Mouse (Mus musculus) CH12.LX (cell line): ENCODE measurements around the gene Hnrnpll. TPM values are rescaled to one million over a fixed set of nuclear protein-coding genes. Genes with fewer than 3 reads are reported as not detected.
A peak's percentile ranks its signal among the peaks of the same experiment; 100 is the strongest.
"Not testable (repeated sequence)": the region's sequence is repeated elsewhere in the genome, so short reads cannot be mapped to it uniquely, and the experiment has no call there.

Experiments used
- DNase-seq: peaks from one replicate; pipeline ENCODE4 v3.0.0-alpha.2; 2013; ENCODE audit errors: extremely low read depth
- H3K27ac ChIP-seq: 2 replicates; pipeline ENCODE4 v1.5.1; 2012; ENCODE audit warnings: low read depth, mild to moderate bottlenecking, control low read depth, moderate library complexity; ENCODE audit not compliant: insufficient read depth
- H3K27me3 ChIP-seq: replicated peaks from 2 replicates; pipeline ENCODE3; 2012; ENCODE audit warnings: inconsistent platforms
- H3K36me3 ChIP-seq, 2 experiments: replicated peaks in 1 of 2; 2 replicates each; pipeline versions ENCODE3 to v1.6.1; 2012; ENCODE audit warnings: inconsistent platforms in 1 of 2, low read length in 1 of 2, mild to moderate bottlenecking in 1 of 2, mixed read lengths in 1 of 2, moderate library complexity in 1 of 2; ENCODE audit not compliant: control insufficient read depth in 1 of 2, insufficient read depth in 1 of 2
- H3K4me1 ChIP-seq, 2 experiments: 2 replicates each; pipeline ENCODE4 v1.6.1; 2012; ENCODE audit warnings: inconsistent platforms in 1 of 2, moderate library complexity in 1 of 2; ENCODE audit not compliant: insufficient read depth in 2 of 2, control insufficient read depth in 1 of 2
- H3K4me2 ChIP-seq: 2 replicates; pipeline ENCODE4 v1.6.1; 2012; ENCODE audit warnings: low read depth, mild to moderate bottlenecking, control low read depth; ENCODE audit not compliant: poor library complexity, insufficient read depth, severe bottlenecking
- H3K4me3 ChIP-seq, 3 experiments: fragments of 150-350 bp in 1 of 3; sonication (generic) in 1 of 3; replicated peaks in 1 of 3; 2 replicates each; pipeline versions ENCODE3 to v1.5.1; 2011 to 2012; ENCODE audit warnings: low read depth in 2 of 3, low read length in 2 of 3, mild to moderate bottlenecking in 2 of 3, moderate library complexity in 2 of 3, control low read depth in 1 of 3, improper control_type of control experiment in 1 of 3, inconsistent platforms in 1 of 3, mixed read lengths in 1 of 3; ENCODE audit not compliant: poor library complexity in 1 of 3
- H3K79me2 ChIP-seq: replicated peaks from 2 replicates; pipeline ENCODE4 v1.6.1; 2012; ENCODE audit warnings: mild to moderate bottlenecking, moderate library complexity; ENCODE audit not compliant: control insufficient read depth, poor library complexity, insufficient read depth, severe bottlenecking; ENCODE audit errors: extremely low read depth
- H3K9ac ChIP-seq: 2 replicates; pipeline ENCODE4 v1.6.1; 2012; ENCODE audit warnings: low read depth, mild to moderate bottlenecking, control low read depth, moderate library complexity; ENCODE audit not compliant: insufficient read depth
- H3K9me3 ChIP-seq: replicated peaks from 2 replicates; pipeline ENCODE3; 2012; ENCODE audit warnings: low read length, inconsistent platforms, mixed read lengths
- BHLHE40 ChIP-seq: IDR thresholded peaks from 2 replicates; pipeline ENCODE4 v1.6.1; 2011; ENCODE audit warnings: mild to moderate bottlenecking, low read depth, low read length, improper control_type of control experiment
- CTCF ChIP-seq, 2 experiments: IDR thresholded peaks in 1 of 2; conservative IDR thresholded peaks in 1 of 2; 2 replicates each; pipeline ENCODE4 v1.5.1; 2011 to 2012; ENCODE audit warnings: low read depth in 2 of 2, low read length in 2 of 2, improper control_type of control experiment in 1 of 2, inconsistent platforms in 1 of 2, mild to moderate bottlenecking in 1 of 2, moderate library complexity in 1 of 2
- HCFC1 ChIP-seq: IDR thresholded peaks from 2 replicates; pipeline ENCODE4 v1.6.1; 2012; ENCODE audit warnings: low read depth, mild to moderate bottlenecking, inconsistent platforms, low read length, improper control_type of control experiment
- MAX ChIP-seq: IDR thresholded peaks from 2 replicates; pipeline ENCODE4 v1.6.1; 2011; ENCODE audit warnings: low read length, improper control_type of control experiment
- MEF2A ChIP-seq: IDR thresholded peaks from 2 replicates; pipeline ENCODE4 v1.6.1; 2014; ENCODE audit warnings: low read depth, mild to moderate bottlenecking, inconsistent platforms, low read length, improper control_type of control experiment, borderline replicate concordance
- MXI1 ChIP-seq: IDR thresholded peaks from 2 replicates; pipeline ENCODE4 v1.6.1; 2011; ENCODE audit warnings: mild to moderate bottlenecking, low read depth, low read length, improper control_type of control experiment
- MYC ChIP-seq: IDR thresholded peaks from 2 replicates; pipeline ENCODE4 v1.6.1; 2011; ENCODE audit warnings: low read depth, mild to moderate bottlenecking, improper control_type of control experiment, low read length
- NRF1 ChIP-seq: IDR thresholded peaks from 2 replicates; pipeline ENCODE4 v1.6.1; 2014; ENCODE audit warnings: low read depth, mild to moderate bottlenecking, inconsistent platforms, low read length, improper control_type of control experiment, moderate library complexity
- PAX5 ChIP-seq: IDR thresholded peaks from 2 replicates; pipeline ENCODE4 v1.6.1; 2012; ENCODE audit warnings: low read length, inconsistent platforms, mixed read lengths
- RAD21 ChIP-seq: IDR thresholded peaks from 2 replicates; pipeline ENCODE4 v1.6.1; 2011; ENCODE audit warnings: low read depth, mild to moderate bottlenecking, low read length, improper control_type of control experiment, moderate library complexity
- RCOR1 ChIP-seq: conservative IDR thresholded peaks from 2 replicates; pipeline ENCODE4 v1.6.1; 2012; ENCODE audit warnings: low read depth, mild to moderate bottlenecking, inconsistent platforms, low read length, improper control_type of control experiment
- SIN3A ChIP-seq: IDR thresholded peaks from 2 replicates; pipeline ENCODE4 v1.6.1; 2012; ENCODE audit warnings: low read length, improper control_type of control experiment, inconsistent platforms
- SMC3 ChIP-seq: IDR thresholded peaks from 2 replicates; pipeline ENCODE4 v1.6.1; 2011; ENCODE audit warnings: low read depth, low read length, improper control_type of control experiment
- TCF12 ChIP-seq: IDR thresholded peaks from 2 replicates; pipeline ENCODE4 v1.6.1; 2014; ENCODE audit warnings: low read depth, mild to moderate bottlenecking, inconsistent platforms, low read length, improper control_type of control experiment
- USF1 ChIP-seq: IDR thresholded peaks from 2 replicates; pipeline ENCODE4 v1.6.1; 2014; ENCODE audit warnings: low read depth, mild to moderate bottlenecking, inconsistent platforms, low read length, improper control_type of control experiment
- ZC3H11A ChIP-seq: IDR thresholded peaks from 2 replicates; pipeline ENCODE4 v1.6.1; 2012; ENCODE audit warnings: low read depth, mild to moderate bottlenecking, inconsistent platforms, low read length, improper control_type of control experiment
- ZNF384 ChIP-seq: IDR thresholded peaks from 2 replicates; pipeline ENCODE4 v1.6.1; 2012; ENCODE audit warnings: low read depth, low read length, improper control_type of control experiment, inconsistent platforms
- dilution Hi-C: fragments of 300-500 bp; cut with MboI; formaldehyde crosslinking; loops from 2 replicates; pipeline ENCODE4 v1.14.3; 2020; ENCODE audit warnings: low sequenced_read_pairs; ENCODE audit not compliant: extremely low pct_unique_long_range_greater_than_20kb, extremely low pct_ligation_motif_present
- in situ Hi-C: fragments of 300-500 bp; cut with MboI; formaldehyde crosslinking; loops from 3 replicates; pipeline ENCODE4 v1.14.3; 2019; ENCODE audit warnings: low sequenced_read_pairs, low pct_ligation_motif_present, low pct_unique_long_range_greater_than_20kb, mixed read lengths
- polyA plus RNA-seq: library from polyadenylated mRNA; unstranded; fragments of >175 nt; gene quantifications from 2 replicates; pipeline ENCODE4 v1.2.1, GENCODE M21; 2012; ENCODE audit warnings: low read depth; ENCODE audit not compliant: insufficient read length
- total RNA-seq, 2 experiments: library from RNA; depleted of rRNA; stranded (reverse); fragments of 300-350 nt in 1 of 2; fragments of >200 nt in 1 of 2; gene quantifications; 2 replicates each; pipeline ENCODE4 v1.2.3; 2012 to 2014

Gene Hnrnpll
- total and polyA plus RNA-seq, 3 experiments = 14.4 to 24.1 (median 22.3) TPM

DNA sequence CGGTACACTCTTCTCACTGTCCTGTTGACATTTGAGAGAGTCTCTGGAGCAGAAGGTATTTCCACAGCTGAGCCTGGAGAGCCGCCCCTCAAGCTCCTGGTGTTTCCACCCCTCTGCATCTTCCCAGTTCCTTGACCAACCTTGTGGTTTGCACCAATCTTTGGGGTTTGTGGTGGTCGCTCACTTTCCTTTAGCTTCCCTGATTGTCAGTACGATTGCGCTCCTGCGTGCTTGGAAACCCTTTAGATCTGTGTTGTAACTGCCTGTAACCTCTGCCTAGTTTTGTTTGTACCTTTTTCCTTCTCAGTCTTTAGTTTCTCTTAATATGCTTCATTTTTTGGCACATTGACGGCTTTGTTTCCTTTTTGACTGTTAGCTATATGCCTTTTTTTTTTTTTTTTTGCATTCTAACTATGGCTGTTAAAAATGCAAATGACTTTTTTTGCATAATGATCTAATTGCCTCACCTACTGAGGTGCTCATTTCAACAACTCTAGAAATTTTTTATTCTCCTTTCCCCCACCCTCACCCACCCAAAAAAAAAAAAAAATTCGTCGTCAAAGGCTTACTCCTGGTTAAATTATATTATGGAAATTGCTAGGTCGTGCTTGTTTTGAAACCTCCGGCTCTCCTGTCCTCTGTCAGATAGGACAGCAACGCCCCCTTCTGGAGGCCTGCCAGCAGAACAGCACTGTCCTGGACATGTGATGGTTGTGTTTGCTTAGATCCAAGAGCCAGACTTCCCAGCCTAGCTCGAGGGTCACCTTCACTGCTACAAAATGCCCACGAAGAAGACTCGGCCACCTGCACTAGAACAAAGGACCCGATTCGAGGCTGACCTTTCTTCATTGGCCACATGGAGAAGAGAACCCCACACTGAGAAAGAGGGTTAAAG is 57.5 kb downstream of the Hnrnpll start:
- Histone ChIP-seq H3K27ac (no peak overlapping the region), H3K4me2 (peak overlapping the region; percentile 37; the same call in 1 of the 2 replicates), H3K9me3 (peaks cover 8% of the 10 kb centered on the region), H3K79me2 (no peaks in the 10 kb centered on the region), H3K36me3 (no peaks in the 10 kb centered on the region), H3K27me3 (no peaks in the 10 kb centered on the region), H3K9ac (no peak overlapping the region), H3K4me3 (peak overlapping the region in 1 of 3 experiments; percentile 21), H3K4me1 (peaks cover 0 to 12% of the 10 kb centered on the region in 2 experiments; a peak in 2 of 4 replicates)
- DNase-seq = peak; percentile 74
- in situ Hi-C loops = no loop called here
- dilution Hi-C loops = no loop called here
- TF ChIP-seq TCF12 (0 out of 2 replicates have a peak, but pooled peaks have one; percentile 28), SMC3 (peak; percentile 96), RCOR1 (no peak), ZC3H11A (peak; percentile 86), USF1 (peak; percentile 11; the same call in 1 of the 2 replicates), SIN3A (peak; percentile 42; the same call in 1 of the 2 replicates), BHLHE40 (0 out of 2 replicates have a peak, but pooled peaks have one; percentile 24), MXI1 (peak; percentile 37; the same call in 1 of the 2 replicates), HCFC1 (no peak), MYC (peak; percentile 51; the same call in 1 of the 2 replicates), RAD21 (peak; percentile 95), ZNF384 (peak; percentile 95), PAX5 (no peak), MEF2A (no peak), MAX (no peak), NRF1 (no peak), CTCF (conservative IDR thresholded peaks at IDR 0.05 in 1 of 2, IDR thresholded peaks at IDR 0.05 in 1 of 2; ENCODE audit: low read depth in 2 of 2, low read length in 2 of 2) (peak; percentile 37 to 93)

DNA sequence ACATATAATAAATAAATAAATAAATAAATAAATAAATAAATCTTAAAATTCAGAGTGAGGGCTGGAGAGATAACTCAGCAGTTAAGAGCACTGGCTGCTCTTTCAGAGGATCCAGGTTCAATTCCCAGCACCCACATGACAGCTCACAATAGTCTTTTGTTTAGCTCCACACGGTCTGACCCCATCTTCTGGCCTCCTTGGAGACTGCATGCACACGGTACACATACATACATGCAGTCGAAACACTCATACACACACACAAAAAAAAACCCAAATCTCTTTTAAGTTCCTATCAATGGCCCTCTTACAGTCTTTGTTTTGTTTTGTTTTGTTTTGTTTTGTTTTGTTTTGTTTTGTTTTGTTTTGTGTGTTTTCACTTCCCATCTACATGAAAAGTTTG is 58.3 kb downstream of the Hnrnpll start:
- dilution Hi-C loops, H3K9me3 ChIP-seq, DNase-seq, H3K4me3 ChIP-seq, H3K9ac ChIP-seq, H3K79me2 ChIP-seq, in situ Hi-C loops, H3K36me3 ChIP-seq, H3K27me3 ChIP-seq, H3K27ac ChIP-seq: not testable (repeated sequence)
- peaks cover 0 to 12% of the 10 kb centered on the region in 2 experiments; a peak in 2 of 4 replicates for H3K4me1 ChIP-seq
- H3K4me2 ChIP-seq = 0 out of 2 replicates have a peak overlapping the region, but pooled peaks have one; percentile 30
- peak in 1 of 2 experiments; percentile 31; a peak in 1 of 4 replicates for TF ChIP-seq CTCF (conservative IDR thresholded peaks at IDR 0.05 in 1 of 2, IDR thresholded peaks at IDR 0.05 in 1 of 2; ENCODE audit: low read depth in 2 of 2, low read length in 2 of 2)
- TF ChIP-seq RAD21 = peak; percentile 3
- TF ChIP-seq SMC3 = peak; percentile 25
